Mouse (Mus musculus): ENCODE measurements at regions not wholly inside any gene's neighbourhood (a gene's known extent, or its start where the extent isn't known, plus 50 kb on each side); places are given as distances from the start of the nearest gene placed in this dataset.

- no peak for DNase-seq (ENCODE audit: low spot score)
These were observed 136.3 kb upstream of the Tll1 start for GRCm38 (mm10) chr8:64342397-64342796.

DNA sequence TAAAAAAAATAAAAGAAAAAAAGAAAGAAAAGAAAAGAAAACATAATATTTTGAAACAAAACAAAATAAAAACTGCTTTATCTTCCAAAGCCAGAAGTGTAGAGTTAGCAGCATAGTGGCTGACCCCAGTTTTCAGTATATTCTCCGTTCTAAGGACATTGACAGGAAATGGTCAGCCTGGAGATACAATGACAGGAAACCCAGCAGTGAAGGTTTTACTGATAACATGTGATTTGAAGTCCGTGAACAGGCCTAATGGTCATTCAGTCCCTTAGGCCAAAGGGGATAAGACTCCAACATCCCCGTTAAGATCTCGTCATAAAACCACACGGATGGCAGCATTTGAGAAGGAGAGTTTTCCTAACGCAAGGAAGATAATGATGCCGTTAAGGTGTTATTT is 131.3 kb upstream of the Tll1 start:
- no peak for DNase-seq (ENCODE audit: low spot score)

GRCm38 (mm10) chr8:64336546-64336945 is 130.5 kb upstream of the Tll1 start:
- no peak for DNase-seq (ENCODE audit: low spot score)

DNA sequence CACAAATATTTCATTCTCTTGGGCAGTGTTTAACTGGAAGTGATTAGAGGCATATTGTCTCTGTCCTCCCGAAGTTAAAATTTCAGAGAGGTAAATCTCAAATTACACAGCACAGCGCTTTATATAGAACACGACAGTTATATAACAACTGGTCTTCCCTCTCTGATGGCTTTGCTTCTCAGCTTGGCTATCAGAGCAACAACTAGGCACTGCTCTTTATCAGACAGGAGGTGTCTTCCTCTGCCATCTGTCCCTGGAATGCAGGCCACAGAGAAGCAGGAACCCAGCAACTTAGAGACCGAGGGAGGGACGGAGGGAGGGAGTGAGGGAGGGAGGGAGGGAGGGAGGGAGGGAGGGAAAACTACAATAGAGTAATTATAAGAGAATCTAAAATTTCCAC is 129.4 kb upstream of the Tll1 start:
- no peak for DNase-seq (ENCODE audit: low spot score)

DNA sequence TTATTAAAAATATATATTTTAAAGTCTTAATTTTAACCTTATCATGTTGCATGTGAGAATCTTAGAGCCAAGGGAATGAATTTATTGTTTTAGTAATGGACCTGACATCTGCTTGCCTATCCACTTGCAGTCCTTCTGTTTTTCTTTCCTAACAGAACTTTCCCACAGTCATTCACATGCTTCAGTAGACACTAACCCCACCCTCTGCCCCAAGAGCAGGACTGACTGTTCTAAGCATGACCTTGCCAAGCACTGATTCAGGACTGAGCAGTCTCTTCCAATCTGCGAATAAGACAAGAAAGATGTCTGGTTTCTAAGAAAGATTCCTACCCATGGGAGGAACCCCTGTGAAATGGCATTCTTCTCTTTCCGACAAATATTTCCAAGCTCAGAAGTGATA is 117.9 kb upstream of the Tll1 start:
- DNase-seq (ENCODE audit: low spot score): no peak

DNA sequence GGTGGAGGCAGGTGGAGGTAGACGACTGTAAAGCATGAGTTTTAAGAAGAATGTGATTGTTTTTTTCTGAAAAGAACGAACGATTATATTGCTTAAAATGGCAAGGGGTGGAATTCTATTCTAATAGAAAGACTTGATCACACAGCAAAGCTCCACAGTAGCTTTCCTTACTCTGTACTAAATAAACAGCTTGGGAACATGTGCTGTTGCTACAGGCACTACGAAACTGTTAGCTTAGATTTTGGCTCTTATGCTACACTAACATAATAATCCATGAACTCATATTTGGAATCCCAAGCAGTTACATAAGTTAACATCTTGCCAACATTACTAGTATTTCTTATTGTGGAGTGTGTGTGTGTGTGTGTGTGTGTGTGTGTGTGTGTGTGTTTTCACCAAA is 114.3 kb upstream of the Tll1 start:
- DNase-seq (ENCODE audit: low spot score): no peak

- DNase-seq (ENCODE audit: low spot score): no peak
These were observed 113.2 kb upstream of the Tll1 start for GRCm38 (mm10) chr8:64319220-64319820.

GRCm38 (mm10) chr8:64318524-64319219 is 112.6 kb upstream of the Tll1 start:
- no peak for DNase-seq (ENCODE audit: low spot score)

GRCm38 (mm10) chr8:64317815-64318214 is 111.7 kb upstream of the Tll1 start:
- no peak for DNase-seq (ENCODE audit: low spot score)

GRCm38 (mm10) chr8:64307995-64308394 is 101.9 kb upstream of the Tll1 start:
- peak; percentile 7 for DNase-seq (ENCODE audit: low spot score)

- no peak for DNase-seq (ENCODE audit: low spot score)
These were observed 76.7 kb upstream of the Tll1 start for GRCm38 (mm10) chr8:64282806-64283205.

GRCm38 (mm10) chr8:64281598-64281997 is 75.5 kb upstream of the Tll1 start:
- no peak for DNase-seq (ENCODE audit: low spot score)

GRCm38 (mm10) chr8:64280391-64280790 is 74.3 kb upstream of the Tll1 start:
- DNase-seq (ENCODE audit: low spot score): no peak

DNA sequence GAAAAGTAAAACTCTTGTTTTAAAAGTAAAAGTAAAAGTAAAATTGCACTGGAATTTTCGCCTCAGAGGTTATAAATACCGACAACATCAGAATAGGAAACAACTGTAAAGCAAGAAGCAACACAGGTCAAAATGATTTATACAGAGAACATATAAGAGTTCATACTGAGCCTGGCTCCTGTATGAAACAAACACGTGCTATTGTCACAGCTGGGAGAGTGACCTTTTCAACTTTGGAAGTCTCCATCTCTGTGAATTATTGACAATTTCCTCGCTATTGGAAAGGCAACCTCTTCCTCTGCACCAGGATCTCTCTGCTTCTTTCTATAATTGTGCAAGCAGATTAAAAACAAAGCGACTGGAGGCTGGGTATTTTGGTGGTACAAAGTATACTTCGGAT is 70.0 kb upstream of the Tll1 start:
- no peak for DNase-seq (ENCODE audit: low spot score)

DNA sequence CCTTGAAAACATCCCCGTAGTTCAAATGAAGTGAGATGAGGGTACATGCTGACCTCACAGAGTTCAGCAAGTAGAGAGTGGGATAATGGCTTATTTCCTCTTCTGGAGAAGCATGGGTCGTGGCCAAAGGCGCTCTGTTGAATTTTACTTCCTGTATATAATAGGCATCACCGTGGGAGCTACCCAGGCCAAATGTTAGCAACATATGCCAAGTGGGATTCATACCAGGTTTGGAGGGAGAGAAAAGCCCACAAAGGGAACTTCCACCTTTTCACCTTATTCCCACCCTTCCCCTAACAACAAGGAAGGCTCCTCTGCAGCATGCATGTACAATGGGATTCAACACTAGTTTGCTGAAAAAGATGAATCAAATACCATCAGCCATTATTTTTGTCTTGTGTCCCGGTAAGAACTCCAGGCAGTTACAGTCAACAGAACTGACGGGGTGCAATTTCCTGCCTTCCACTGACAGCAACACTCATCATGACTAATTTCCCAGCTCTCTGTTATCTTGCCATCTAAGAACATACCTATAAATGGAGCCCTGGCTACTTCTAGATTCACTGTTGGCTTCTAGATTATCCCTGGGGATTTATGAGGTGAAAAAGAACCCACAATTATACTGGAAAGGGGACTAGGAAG is 59.4 kb upstream of the Tll1 start:
- no peak for DNase-seq (ENCODE audit: low spot score)

All from left cerebral cortex, adult 11 months (tissue).